Mouse (Mus musculus) gastrocnemius, postnatal 36 days (tissue): ENCODE results near the gene Has1. TPM values are rescaled to one million over a fixed set of nuclear protein-coding genes. Genes with fewer than 3 reads are reported as not detected.

Source experiments
- DNase-seq, 2 experiments: peaks; one replicate each; pipeline ENCODE4 v3.0.0; 2022
- intact Hi-C: fragments of 180-260 bp; cut with DNase I; formaldehyde crosslinking; loops from one replicate; pipeline ENCODE4 v1.15.1; 2025
- microRNA-seq, 2 experiments: library from miRNA; unstranded; fragments of <30 nt; microRNA quantifications; one replicate each; pipeline ENCODE4 v1.2.0; 2021
- total RNA-seq, 2 experiments: library from RNA; stranded (reverse); gene quantifications; 2 replicates each; pipeline ENCODE4 v1.2.3; 2021

The Has1 gene
- total RNA-seq, 2 experiments from 2014 or later = 0.26 TPM; not detected in 1

- intact Hi-C loops = no loop called here
- no peak for DNase-seq
These were observed 31.2 kb downstream of the Has1 start for GRCm38 (mm10) chr17:17823612-17824336.

DNA sequence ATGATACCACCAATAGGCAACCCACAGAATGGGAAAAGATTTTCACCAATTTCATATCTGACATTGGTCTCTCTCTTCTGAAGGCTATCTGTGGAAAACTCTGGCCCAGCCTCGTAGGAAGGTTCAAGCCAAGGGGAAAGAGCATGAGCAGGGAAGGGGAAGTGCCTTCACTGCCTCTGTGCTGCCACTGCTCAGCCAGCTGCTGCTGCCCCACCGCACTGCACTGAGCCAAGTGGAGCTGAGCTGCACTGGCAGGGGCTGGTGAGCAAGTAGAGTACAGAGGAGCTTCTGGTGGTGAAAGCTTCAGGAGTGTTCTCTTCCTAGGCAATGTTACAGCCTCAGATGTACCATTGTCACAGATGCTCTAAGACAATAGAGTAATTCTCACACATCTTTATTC, 59.5 kb downstream of the Has1 start:
- intact Hi-C loops = no loop called here

More for the DNA sequence above, 59.5 kb downstream of the Has1 start:
- DNase-seq = no peak

Small RNA genes within 50 kb of the gene (microRNA-seq; reads per million reads assigned to microRNA genes)
- gene Gm25927 (0 reads per million in 2 experiments), gene Mir125a (2,090 to 4,521 reads per million in 2 experiments), gene Mir99b (1,785 to 4,570 reads per million in 2 experiments), gene Mirlet7e (0 reads per million in 2 experiments)

Other genes with a start within 250 kb of the Has1 start
- gene Lnpep, start 230.2 kb downstream of the Has1 start, total RNA-seq = 10 to 100 TPM; 54.3 to 80.5 TPM
- not detected for gene Vmn2r90, start 151.5 kb downstream of the Has1 start, total RNA-seq
- 1 to 10 TPM; 8.7 to 9.4 TPM for gene Spaca6, start 28.0 kb downstream of the Has1 start, total RNA-seq
- gene Fpr1, start 28.7 kb upstream of the Has1 start, total RNA-seq = not detected
- gene Fpr2, start 32.6 kb upstream of the Has1 start, total RNA-seq = not detected
- not detected for gene Fpr3, start 32.6 kb upstream of the Has1 start, total RNA-seq
- gene Fpr-rs4, start 166.5 kb upstream of the Has1 start, total RNA-seq = not detected
- not detected for gene Vmn2r124, start 194.2 kb upstream of the Has1 start, total RNA-seq
- gene Vmn2r91, start 229.8 kb upstream of the Has1 start, total RNA-seq = not detected